Mouse (Mus musculus): ENCODE measurements around the gene Cblc. TPM values are rescaled to one million over a fixed set of nuclear protein-coding genes. Genes with fewer than 3 reads are reported as not detected.

The Cblc gene
- polyA plus RNA-seq, 1 experiment from 2014 or later: 4.7 TPM

DNA sequence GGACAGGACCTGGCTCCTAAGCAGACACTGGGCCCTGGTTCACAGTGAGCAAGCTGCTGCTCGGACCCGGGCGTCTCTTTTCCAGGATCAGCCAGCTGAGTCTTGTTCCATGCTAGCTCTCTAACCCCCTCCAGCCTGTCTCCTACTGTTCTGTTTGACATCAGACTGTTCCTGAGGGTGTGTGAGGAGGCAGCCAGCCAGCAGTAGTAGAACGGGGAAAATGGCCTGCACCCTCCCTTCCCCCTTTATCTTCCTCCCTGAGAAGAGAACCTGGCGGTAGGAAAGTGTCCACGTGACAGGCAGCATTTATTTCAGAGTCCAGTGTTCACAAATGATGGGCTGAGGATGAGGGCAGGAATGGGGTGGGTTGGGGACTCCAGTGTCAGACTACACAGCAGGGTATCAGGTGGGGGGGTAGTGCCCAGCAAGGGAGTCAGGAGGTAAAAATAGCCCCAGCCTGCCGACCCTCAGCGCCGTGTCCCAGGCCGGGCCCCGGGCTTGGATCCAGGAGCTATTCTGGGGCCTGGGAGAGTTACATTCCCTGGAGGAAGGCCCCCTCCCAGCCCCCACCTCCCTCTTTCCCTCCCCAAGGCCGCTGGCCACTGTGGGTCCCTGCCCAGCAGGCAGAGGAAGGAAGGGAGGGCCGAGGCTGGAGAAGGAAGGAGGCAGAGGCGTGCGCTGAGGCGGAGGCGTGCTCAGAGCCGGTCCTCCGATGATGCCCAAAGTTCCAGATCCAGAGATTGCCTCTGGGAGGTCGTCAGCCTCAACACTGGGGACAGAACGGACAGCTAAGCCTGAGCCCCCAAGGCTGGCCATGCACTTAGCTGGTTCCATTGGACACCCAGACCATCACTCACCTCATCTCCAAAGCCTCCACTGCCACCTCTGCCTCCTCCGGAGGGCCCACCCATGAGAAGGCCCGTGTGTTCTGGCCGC lies 40.5 kb downstream of the Cblc start:
- Histone ChIP-seq H3K36me3 (ENCODE audit: control insufficient read depth, insufficient read depth, low read length) (peaks cover 21% of the 10 kb centered on the region; the same call in 1 of the 2 replicates), H3K4me2 (ENCODE audit: low read depth, low read length) (no peak overlapping the region), H3K9ac (ENCODE audit: low read depth, low read length) (no peak overlapping the region), H3K4me3 (ENCODE audit: low read depth, low read length) (no peak overlapping the region), H3K27ac (replicated peaks; ENCODE audit: low read depth, low read length) (no peak overlapping the region), H3K27me3 (replicated peaks; ENCODE audit: control insufficient read depth, insufficient read depth, low read length) (no peaks in the 10 kb centered on the region), H3K4me1 (ENCODE audit: control insufficient read depth, insufficient read depth, low read length) (no peaks in the 10 kb centered on the region), H3K9me3 (ENCODE audit: control insufficient read depth, low read length) (no peaks in the 10 kb centered on the region)
- ATAC-seq (ENCODE audit: low read depth) (peak; percentile 21; the same call in 1 of the 2 replicates), DNase-seq (ENCODE audit: low spot score) (peak; percentile 24)
- WGBS: 71% methylated on average over 16 of the region's 24 CpGs

DNA sequence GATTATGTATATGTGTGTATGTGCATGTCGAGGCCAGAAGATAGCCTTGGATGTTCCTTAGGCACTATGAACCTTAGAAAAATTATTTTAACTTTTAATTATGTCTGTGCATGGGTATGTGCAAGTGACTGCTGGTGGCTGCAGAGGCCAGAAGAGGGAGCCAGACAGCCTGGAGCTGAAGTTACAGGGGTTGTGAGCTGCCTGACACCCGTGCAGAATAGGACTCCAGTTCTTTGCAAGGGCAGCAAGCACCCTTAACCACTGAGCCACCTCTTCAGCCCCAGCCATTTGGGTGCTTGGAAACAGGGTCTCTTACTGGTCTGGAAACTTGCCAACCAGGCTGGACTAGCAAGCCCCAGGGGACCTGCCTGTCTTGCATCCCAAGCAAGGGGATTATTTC lies 41.6 kb downstream of the Cblc start:
- Histone ChIP-seq H3K4me3 (ENCODE audit: low read depth, low read length) (no peak overlapping the region), H3K4me2 (ENCODE audit: low read depth, low read length) (no peak overlapping the region), H3K4me1 (ENCODE audit: control insufficient read depth, insufficient read depth, low read length) (0 out of 2 replicates have a peak, but pooled peaks cover 2% of the 10 kb centered on the region), H3K9me3 (ENCODE audit: control insufficient read depth, low read length) (no peaks in the 10 kb centered on the region), H3K36me3 (ENCODE audit: control insufficient read depth, insufficient read depth, low read length) (peaks cover 18% of the 10 kb centered on the region; the same call in 1 of the 2 replicates), H3K9ac (ENCODE audit: low read depth, low read length) (no peak overlapping the region), H3K27me3 (replicated peaks; ENCODE audit: control insufficient read depth, insufficient read depth, low read length) (no peaks in the 10 kb centered on the region), H3K27ac (replicated peaks; ENCODE audit: low read depth, low read length) (no peak overlapping the region)
- ATAC-seq (ENCODE audit: low read depth) (no peak), DNase-seq (ENCODE audit: low spot score) (peak; percentile 38)
- WGBS: 67% methylated on average over 2 of the region's 2 CpGs

GRCm38 (mm10) chr7:19754065-19754464 lies 42.5 kb downstream of the Cblc start:
- Histone ChIP-seq H3K9ac (ENCODE audit: low read depth, low read length) (no peak overlapping the region), H3K9me3 (ENCODE audit: control insufficient read depth, low read length) (no peaks in the 10 kb centered on the region), H3K27ac (replicated peaks; ENCODE audit: low read depth, low read length) (no peak overlapping the region), H3K36me3 (ENCODE audit: control insufficient read depth, insufficient read depth, low read length) (peaks cover 13% of the 10 kb centered on the region; the same call in 1 of the 2 replicates), H3K27me3 (replicated peaks; ENCODE audit: control insufficient read depth, insufficient read depth, low read length) (no peaks in the 10 kb centered on the region), H3K4me1 (ENCODE audit: control insufficient read depth, insufficient read depth, low read length) (0 out of 2 replicates have a peak, but pooled peaks cover 2% of the 10 kb centered on the region), H3K4me2 (ENCODE audit: low read depth, low read length) (no peak overlapping the region), H3K4me3 (ENCODE audit: low read depth, low read length) (no peak overlapping the region)
- no peak for ATAC-seq (ENCODE audit: low read depth)
- no peak for DNase-seq (ENCODE audit: low spot score)
- WGBS: 81% methylated on average over 1 of the region's 1 CpGs

GRCm38 (mm10) chr7:19753587-19753986 lies 43.0 kb downstream of the Cblc start:
- 73% methylated on average over 7 of the region's 7 CpGs for WGBS
- ATAC-seq (ENCODE audit: low read depth): no peak
- DNase-seq (ENCODE audit: low spot score): peak; percentile 72

GRCm38 (mm10) chr7:19752652-19753051 lies 44.0 kb downstream of the Cblc start:
- Histone ChIP-seq H3K27me3 (replicated peaks; ENCODE audit: control insufficient read depth, insufficient read depth, low read length) (no peaks in the 10 kb centered on the region), H3K4me2 (ENCODE audit: low read depth, low read length) (no peak overlapping the region), H3K36me3 (ENCODE audit: control insufficient read depth, insufficient read depth, low read length) (peaks cover 1% of the 10 kb centered on the region; the same call in 1 of the 2 replicates), H3K9me3 (ENCODE audit: control insufficient read depth, low read length) (no peaks in the 10 kb centered on the region), H3K9ac (ENCODE audit: low read depth, low read length) (no peak overlapping the region), H3K4me1 (ENCODE audit: control insufficient read depth, insufficient read depth, low read length) (peaks cover 7% of the 10 kb centered on the region), H3K4me3 (ENCODE audit: low read depth, low read length) (no peak overlapping the region), H3K27ac (replicated peaks; ENCODE audit: low read depth, low read length) (no peak overlapping the region)
- DNase-seq (ENCODE audit: low spot score): no peak
- 73% methylated on average over 8 of the region's 8 CpGs for WGBS
- no peak for ATAC-seq (ENCODE audit: low read depth)

More at GRCm38 (mm10) chr7:19753587-19753986, 43.0 kb downstream of the Cblc start:
- Histone ChIP-seq H3K9ac (ENCODE audit: low read depth, low read length) (no peak overlapping the region), H3K4me2 (ENCODE audit: low read depth, low read length) (no peak overlapping the region), H3K27me3 (replicated peaks; ENCODE audit: control insufficient read depth, insufficient read depth, low read length) (no peaks in the 10 kb centered on the region), H3K36me3 (ENCODE audit: control insufficient read depth, insufficient read depth, low read length) (peaks cover 11% of the 10 kb centered on the region; the same call in 1 of the 2 replicates), H3K9me3 (ENCODE audit: control insufficient read depth, low read length) (no peaks in the 10 kb centered on the region), H3K27ac (replicated peaks; ENCODE audit: low read depth, low read length) (no peak overlapping the region), H3K4me3 (ENCODE audit: low read depth, low read length) (no peak overlapping the region), H3K4me1 (ENCODE audit: control insufficient read depth, insufficient read depth, low read length) (0 out of 2 replicates have a peak, but pooled peaks cover 2% of the 10 kb centered on the region)

- Histone ChIP-seq H3K4me1 (ENCODE audit: control insufficient read depth, insufficient read depth, low read length) (peaks cover 7% of the 10 kb centered on the region), H3K27ac (replicated peaks; ENCODE audit: low read depth, low read length) (no peak overlapping the region), H3K4me3 (ENCODE audit: low read depth, low read length) (no peak overlapping the region), H3K36me3 (ENCODE audit: control insufficient read depth, insufficient read depth, low read length) (no peaks in the 10 kb centered on the region), H3K9ac (ENCODE audit: low read depth, low read length) (no peak overlapping the region), H3K4me2 (ENCODE audit: low read depth, low read length) (no peak overlapping the region), H3K9me3 (ENCODE audit: control insufficient read depth, low read length) (no peaks in the 10 kb centered on the region), H3K27me3 (replicated peaks; ENCODE audit: control insufficient read depth, insufficient read depth, low read length) (no peaks in the 10 kb centered on the region)
- ATAC-seq (ENCODE audit: low read depth): no peak
- WGBS: 53% methylated on average over 4 of the region's 4 CpGs
- DNase-seq (ENCODE audit: low spot score): no peak
Observed at GRCm38 (mm10) chr7:19751070-19751383, 45.6 kb downstream of the Cblc start.

DNA sequence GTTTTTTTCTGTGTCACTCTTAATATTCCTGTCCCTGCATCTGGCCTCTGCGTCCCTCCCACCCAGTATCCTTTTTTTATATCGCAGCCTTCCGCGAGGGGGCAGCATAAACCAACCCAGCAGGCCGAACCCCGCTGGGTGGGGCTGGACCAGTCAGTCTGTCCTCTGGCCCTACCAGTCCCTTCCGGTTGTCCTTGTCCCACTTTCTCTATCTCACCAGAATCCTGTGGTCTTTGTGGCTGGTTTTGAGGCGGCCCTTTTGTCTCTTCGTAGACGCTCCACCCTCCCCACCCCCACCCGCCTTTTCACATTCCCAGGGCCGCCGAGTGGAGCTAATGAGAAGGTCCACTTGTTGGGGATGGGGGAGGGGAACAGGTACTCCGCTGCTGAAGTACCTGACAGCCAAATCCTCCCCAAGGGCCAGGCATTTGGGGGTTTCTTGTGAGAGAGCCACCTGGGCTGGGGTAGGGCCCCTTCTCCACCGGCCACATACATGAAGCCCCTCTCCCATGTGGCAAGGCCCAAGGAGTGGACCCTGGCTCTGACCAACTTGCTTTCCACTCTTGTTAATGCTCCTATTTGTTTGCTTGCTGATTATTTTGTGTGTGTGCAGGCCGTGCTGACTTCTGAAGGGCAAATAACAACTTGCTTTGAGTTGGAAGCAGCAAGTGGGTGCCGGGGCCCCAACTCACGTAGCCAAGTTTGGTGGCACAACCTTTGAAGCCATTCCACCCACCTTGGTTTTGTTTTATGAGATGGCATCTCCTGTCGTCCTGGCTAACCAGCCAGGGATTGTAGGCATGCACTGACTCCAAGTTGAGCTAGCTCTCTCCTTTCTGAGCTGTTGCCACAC lies 46.2 kb downstream of the Cblc start, which contains the start of gene Nectin2:
Gene Nectin2, minus strand, starts transcription at position 267 of the 853 bp plus-strand sequence.
- peak; percentile 75 for ATAC-seq (ENCODE audit: low read depth)

More for the DNA sequence above, 46.2 kb downstream of the Cblc start, which contains the start of gene Nectin2:
- peak within 1 kb of the TSS; percentile 92 for H3K27ac ChIP-seq (replicated peaks; ENCODE audit: low read depth, low read length)
- no peaks in the 10 kb centered on the region for H3K36me3 ChIP-seq (ENCODE audit: control insufficient read depth, insufficient read depth, low read length)
- peak; percentile 91 for DNase-seq (ENCODE audit: low spot score)
- no peaks in the 10 kb centered on the region for H3K9me3 ChIP-seq (ENCODE audit: control insufficient read depth, low read length)
- peak within 1 kb of the TSS; percentile 84 for H3K4me3 ChIP-seq (ENCODE audit: low read depth, low read length)
- peaks cover 7% of the 10 kb centered on the region for H3K4me1 ChIP-seq (ENCODE audit: control insufficient read depth, insufficient read depth, low read length)
- H3K27me3 ChIP-seq (replicated peaks; ENCODE audit: control insufficient read depth, insufficient read depth, low read length): no peaks in the 10 kb centered on the region
- WGBS: 16% methylated on average over 19 of the region's 19 CpGs
- peak within 1 kb of the TSS; percentile 90 for H3K9ac ChIP-seq (ENCODE audit: low read depth, low read length)
- peak within 1 kb of the TSS; percentile 84 for H3K4me2 ChIP-seq (ENCODE audit: low read depth, low read length)

Measured in embryonic facial prominence, embryonic 14.5 days (tissue).